ENCODE assay signal across 18 mouse cellular contexts in the genomic region with DNA sequence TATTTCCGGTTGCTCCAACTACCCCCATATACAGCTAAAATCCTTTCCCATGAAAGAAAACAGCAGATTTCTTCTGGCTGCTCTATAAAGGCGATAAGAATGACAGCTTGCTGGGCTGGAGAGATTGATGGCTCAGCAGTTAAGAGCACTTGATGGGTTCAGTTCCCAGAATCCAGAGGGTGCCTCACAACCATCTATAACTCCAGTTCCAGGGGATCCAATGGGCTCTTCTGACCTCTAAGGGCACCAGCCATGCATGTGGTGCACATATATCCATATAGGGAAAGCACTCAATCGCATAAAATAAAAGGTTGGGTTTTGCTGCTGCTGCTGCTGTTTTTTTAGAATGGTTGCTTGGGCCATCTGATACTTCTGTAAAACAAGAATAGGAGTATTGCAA.
"Had no signal": no experiment of that assay in that cellular context is flagged by ENCODE, and none has a peak within 500 bp of the region (broad histone marks: within the 10 kb centered on the region; RNA-seq: fewer than 3 reads in every experiment).

No protein-coding gene starts in this region.

- ATAC-seq: intestine, postnatal 0 days; liver, postnatal 0 days; midbrain, embryonic 15.5 days had no signal

- DNase-seq: kidney, postnatal 14 days; liver, postnatal 0 days; lung, postnatal 14 days; lung, postnatal 4 days; right cerebral cortex, adult 18-20 months; right cerebral cortex, postnatal 14 days; right cerebral cortex, postnatal 4 days; thymus, adult 18-20 months; thymus, postnatal 36 days had no signal

- H3K4me2 ChIP-seq: limb, embryonic 15.5 days; liver, embryonic 11.5 days; lung, embryonic 15.5 days; midbrain, embryonic 12.5 days; midbrain, embryonic 15.5 days; neural tube, embryonic 12.5 days; neural tube, embryonic 15.5 days had no signal

- H3K4me3 ChIP-seq: limb, embryonic 15.5 days; lung, embryonic 15.5 days; midbrain, embryonic 12.5 days; midbrain, embryonic 15.5 days; neural tube, embryonic 12.5 days; neural tube, embryonic 15.5 days had no signal

- H3K9ac ChIP-seq: limb, embryonic 15.5 days; liver, embryonic 14.5 days; liver, postnatal 0 days; lung, embryonic 15.5 days; midbrain, embryonic 12.5 days; midbrain, embryonic 15.5 days; neural tube, embryonic 12.5 days; neural tube, embryonic 15.5 days had no signal

- H3K9me3 ChIP-seq: limb, embryonic 15.5 days; lung, embryonic 15.5 days; midbrain, embryonic 12.5 days; midbrain, embryonic 15.5 days; neural tube, embryonic 12.5 days; neural tube, embryonic 15.5 days had no signal

- H3K36me3 ChIP-seq: limb, embryonic 15.5 days; lung, embryonic 15.5 days; midbrain, embryonic 12.5 days; midbrain, embryonic 15.5 days; neural tube, embryonic 12.5 days; neural tube, embryonic 15.5 days had no signal

- H3K4me1 ChIP-seq: midbrain, embryonic 12.5 days; midbrain, embryonic 15.5 days had no signal

- H3K27me3 ChIP-seq: limb, embryonic 15.5 days; lung, embryonic 15.5 days; midbrain, embryonic 12.5 days; midbrain, embryonic 15.5 days; neural tube, embryonic 12.5 days; neural tube, embryonic 15.5 days had no signal

- H3K27ac ChIP-seq: limb, embryonic 15.5 days; liver, embryonic 14.5 days; lung, embryonic 15.5 days; midbrain, embryonic 12.5 days; midbrain, embryonic 15.5 days; neural tube, embryonic 12.5 days; neural tube, embryonic 15.5 days had no signal
